Mouse (Mus musculus): ENCODE results near the gene Car2.

The Car2 gene

DNA sequence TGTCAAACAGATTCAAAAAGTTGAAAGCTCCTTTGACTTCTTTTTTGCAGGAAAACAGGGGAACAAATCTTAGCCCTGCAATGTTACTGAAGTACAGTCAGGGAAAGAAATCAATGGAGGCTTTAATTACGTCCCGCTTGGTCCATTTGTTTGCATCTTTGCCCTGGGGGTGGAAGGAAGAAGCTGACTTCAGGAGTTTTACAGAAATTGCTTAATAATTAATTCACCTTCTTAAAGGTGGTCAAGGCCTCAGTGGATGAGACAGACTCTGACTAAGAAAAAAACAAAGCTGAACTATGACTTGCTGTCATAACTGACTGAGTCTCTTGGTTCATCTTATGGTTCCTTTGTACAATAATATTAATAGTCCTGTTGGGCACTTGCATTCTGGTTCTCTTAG lies 59.6 kb downstream of the Car2 start:
- no peak for DNase-seq (ENCODE audit: low spot score)

DNA sequence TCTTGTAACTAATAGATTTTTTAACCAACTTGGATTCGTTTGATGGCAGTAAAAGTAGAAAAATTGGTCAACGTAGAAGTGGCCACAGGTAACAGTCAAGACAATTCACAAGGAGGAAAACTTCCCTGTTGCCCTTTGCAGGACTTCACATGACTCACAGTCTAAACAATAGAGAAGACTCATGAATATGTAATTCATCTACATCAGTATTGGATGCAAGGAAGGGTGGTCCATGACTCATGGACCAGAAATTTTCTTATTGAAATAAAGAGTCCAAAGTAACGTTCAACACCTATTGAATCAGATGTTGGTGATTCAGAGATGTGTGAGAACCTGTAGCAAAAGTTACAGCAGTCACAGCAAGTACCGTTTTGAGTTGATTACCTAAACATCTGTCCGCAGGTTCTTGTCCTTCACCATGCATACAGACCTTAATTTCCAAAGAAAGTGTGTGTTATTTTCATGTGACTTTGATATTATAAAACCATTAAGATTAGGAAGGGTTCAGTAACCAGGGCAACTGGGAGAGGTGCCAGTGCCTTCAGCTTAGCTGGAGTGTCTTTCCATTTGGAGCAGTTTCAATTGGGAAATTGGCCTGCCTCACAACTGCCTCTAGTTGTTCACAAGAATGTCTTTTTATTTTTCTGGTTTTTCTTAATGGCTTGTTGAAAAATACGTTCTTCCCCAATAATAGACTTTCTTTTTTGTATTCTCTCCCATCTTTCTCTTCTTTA lies 62.2 kb downstream of the Car2 start:
- DNase-seq (ENCODE audit: low spot score) = no peak

DNA sequence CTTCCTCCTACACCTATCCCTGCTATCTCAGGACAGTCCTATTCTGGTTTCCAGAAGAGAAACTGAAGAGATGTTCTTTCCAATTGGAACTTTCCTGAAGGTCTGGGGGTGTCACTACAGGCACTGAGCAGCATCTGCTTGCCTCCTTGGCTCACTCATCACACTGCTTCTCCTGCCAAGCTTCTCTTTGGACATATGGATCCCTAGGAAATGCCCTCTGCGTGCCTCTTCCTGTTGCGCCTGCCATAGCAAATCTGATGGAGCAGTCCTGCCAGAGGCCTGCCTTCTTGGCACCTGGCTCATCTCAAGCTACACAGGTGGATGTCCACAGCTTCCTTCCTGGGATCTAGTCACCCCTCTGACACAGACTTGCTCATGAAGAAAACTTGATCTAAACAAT lies 64.0 kb downstream of the Car2 start:
- DNase-seq (ENCODE audit: low spot score) = no peak
